Mouse (Mus musculus): ENCODE results near the gene Slc27a1. TPM values are rescaled to one million over a fixed set of nuclear protein-coding genes. Genes with fewer than 3 reads are reported as not detected.

The Slc27a1 gene
- total and polyA plus RNA-seq, 3 experiments, result 0.46 to 1.3 TPM; not detected in 1

GRCm38 (mm10) chr8:71542632-71543343, 25.9 kb upstream of the Slc27a1 start, which contains the start of gene Mvb12a (continued):
- TF ChIP-seq EP300 (IDR thresholded peaks at IDR 0.05; ENCODE audit: low read depth in 1 of 2, low read length in 2 of 2) (no peak; a peak in 1 of 4 replicates), E2F4 (IDR thresholded peaks at IDR 0.05; ENCODE audit: borderline replicate concordance, low read depth, low read length) (peak; percentile 80; the same call in 1 of the 2 replicates), POLR2AphosphoS5 (IDR thresholded peaks at IDR 0.05; ENCODE audit: borderline replicate concordance, low read depth, low read length) (no peak), GABPA (IDR thresholded peaks at IDR 0.05; ENCODE audit: low read depth, low read length) (no peak)

GRCm38 (mm10) chr8:71543755-71544154, 24.9 kb upstream of the Slc27a1 start:
- TF ChIP-seq CTCF (IDR thresholded peaks at IDR 0.05 in 2 of 3, conservative IDR thresholded peaks at IDR 0.05 in 1 of 3; ENCODE audit: control insufficient read depth in 1 of 3, insufficient read depth in 1 of 3, low read depth in 2 of 3, low read length in 3 of 3, poor library complexity in 1 of 3, severe bottlenecking in 1 of 3) (no peak), ZMIZ1 (IDR thresholded peaks at IDR 0.05; ENCODE audit: low read depth, low read length) (no peak), POLR2AphosphoS5 (IDR thresholded peaks at IDR 0.05; ENCODE audit: borderline replicate concordance, low read depth, low read length) (no peak), GABPA (IDR thresholded peaks at IDR 0.05; ENCODE audit: low read depth, low read length) (no peak), MAFK (IDR thresholded peaks at IDR 0.05; ENCODE audit: borderline replicate concordance, low read depth, low read length) (no peak), HCFC1 (IDR thresholded peaks at IDR 0.05; ENCODE audit: low read depth, low read length) (no peak), SIN3A (IDR thresholded peaks at IDR 0.05; ENCODE audit: low read length) (no peak)
- peaks cover 0 to 5% of the 10 kb centered on the region in 2 experiments; a peak in 2 of 4 replicates for H3K36me3 ChIP-seq (ENCODE audit: control insufficient read depth in 1 of 2, insufficient read depth in 2 of 2, low read length in 2 of 2)
- no peaks in the 10 kb centered on the region for H3K9me3 ChIP-seq (replicated peaks; ENCODE audit: insufficient read depth, low read length)
- no peak overlapping the region for H3K9ac ChIP-seq (ENCODE audit: control insufficient read depth, low read depth, low read length, poor library complexity, severe bottlenecking)
- peaks cover 2 to 8% of the 10 kb centered on the region in 2 experiments; a peak in 1 of 4 replicates for H3K4me1 ChIP-seq (ENCODE audit: control insufficient read depth in 1 of 2, insufficient read depth in 2 of 2, low read length in 2 of 2)
- H3K27me3 ChIP-seq (ENCODE audit: control insufficient read depth in 1 of 2, insufficient read depth in 2 of 2, low read length in 2 of 2), result no peaks in the 10 kb centered on the region
- 0 out of 2 replicates have a peak, but pooled peaks cover 6% of the 10 kb centered on the region for H3K79me2 ChIP-seq (ENCODE audit: control insufficient read depth, insufficient read depth, low read length, poor library complexity)
- H3K27ac ChIP-seq (ENCODE audit: control insufficient read depth, low read depth, low read length), result no peak overlapping the region
- peak overlapping the region; percentile 88 to 93; a peak in 2 of 4 replicates for H3K4me3 ChIP-seq (ENCODE audit: control insufficient read depth in 1 of 2, insufficient read depth in 1 of 2, low read depth in 2 of 2, low read length in 2 of 2)
- no peak for DNase-seq (ENCODE audit: low read depth, low spot score)

GRCm38 (mm10) chr8:71545053-71545452, 23.6 kb upstream of the Slc27a1 start:
- H3K4me3 ChIP-seq (ENCODE audit: control insufficient read depth in 1 of 2, insufficient read depth in 1 of 2, low read depth in 2 of 2, low read length in 2 of 2), result no peak overlapping the region
- no peak for DNase-seq (ENCODE audit: low read depth, low spot score)

More at GRCm38 (mm10) chr8:71545053-71545452, 23.6 kb upstream of the Slc27a1 start:
- peaks cover 0 to 5% of the 10 kb centered on the region in 2 experiments; a peak in 2 of 4 replicates for H3K36me3 ChIP-seq (ENCODE audit: control insufficient read depth in 1 of 2, insufficient read depth in 2 of 2, low read length in 2 of 2)
- H3K9me3 ChIP-seq (replicated peaks; ENCODE audit: insufficient read depth, low read length), result no peaks in the 10 kb centered on the region
- 0 out of 2 replicates have a peak, but pooled peaks cover 6% of the 10 kb centered on the region for H3K79me2 ChIP-seq (ENCODE audit: control insufficient read depth, insufficient read depth, low read length, poor library complexity)
- H3K27ac ChIP-seq (ENCODE audit: control insufficient read depth, low read depth, low read length), result no peak overlapping the region
- no peaks in the 10 kb centered on the region for H3K27me3 ChIP-seq (ENCODE audit: control insufficient read depth in 1 of 2, insufficient read depth in 2 of 2, low read length in 2 of 2)
- no peak overlapping the region for H3K9ac ChIP-seq (ENCODE audit: control insufficient read depth, low read depth, low read length, poor library complexity, severe bottlenecking)
- H3K4me1 ChIP-seq (ENCODE audit: control insufficient read depth in 1 of 2, insufficient read depth in 2 of 2, low read length in 2 of 2), result peaks cover 2 to 8% of the 10 kb centered on the region in 2 experiments; a peak in 1 of 4 replicates
- no peak for TF ChIP-seq TCF12 (IDR thresholded peaks at IDR 0.05; ENCODE audit: low read depth, low read length)
- TF ChIP-seq MAZ (IDR thresholded peaks at IDR 0.05; ENCODE audit: low read depth, low read length), result no peak
- no peak for TF ChIP-seq UBTF (IDR thresholded peaks at IDR 0.05; ENCODE audit: borderline replicate concordance, insufficient read depth, low read depth, low read length)
- no peak for TF ChIP-seq RAD21 (IDR thresholded peaks at IDR 0.05; ENCODE audit: low read depth, low read length)
- no peak for TF ChIP-seq POLR2AphosphoS2 (IDR thresholded peaks at IDR 0.05; ENCODE audit: low read length)
- no peak for TF ChIP-seq CHD1 (IDR thresholded peaks at IDR 0.05; ENCODE audit: low read depth, low read length)
- TF ChIP-seq NELFE (IDR thresholded peaks at IDR 0.05; ENCODE audit: low read depth, low read length), result no peak
- no peak for TF ChIP-seq ZMIZ1 (IDR thresholded peaks at IDR 0.05; ENCODE audit: low read depth, low read length)
- TF ChIP-seq GATA1 (IDR thresholded peaks at IDR 0.05; ENCODE audit: low read depth, low read length), result no peak
- TF ChIP-seq USF2 (IDR thresholded peaks at IDR 0.05; ENCODE audit: borderline replicate concordance in 1 of 2, insufficient read depth in 1 of 2, low read depth in 1 of 2, low read length in 2 of 2), result no peak
- TF ChIP-seq JUND (IDR thresholded peaks at IDR 0.05; ENCODE audit: low read depth, low read length), result no peak
- no peak for TF ChIP-seq SMC3 (IDR thresholded peaks at IDR 0.05; ENCODE audit: low read depth, low read length)

Data from MEL (cell line).